Mouse (Mus musculus): ENCODE results near the gene Slc36a3.
A peak's percentile ranks its signal among the peaks of the same experiment; 100 is the strongest.
"Not testable (repeated sequence)": the region's sequence is repeated elsewhere in the genome, so short reads cannot be mapped to it uniquely, and the experiment has no call there.

Gene Slc36a3

DNA sequence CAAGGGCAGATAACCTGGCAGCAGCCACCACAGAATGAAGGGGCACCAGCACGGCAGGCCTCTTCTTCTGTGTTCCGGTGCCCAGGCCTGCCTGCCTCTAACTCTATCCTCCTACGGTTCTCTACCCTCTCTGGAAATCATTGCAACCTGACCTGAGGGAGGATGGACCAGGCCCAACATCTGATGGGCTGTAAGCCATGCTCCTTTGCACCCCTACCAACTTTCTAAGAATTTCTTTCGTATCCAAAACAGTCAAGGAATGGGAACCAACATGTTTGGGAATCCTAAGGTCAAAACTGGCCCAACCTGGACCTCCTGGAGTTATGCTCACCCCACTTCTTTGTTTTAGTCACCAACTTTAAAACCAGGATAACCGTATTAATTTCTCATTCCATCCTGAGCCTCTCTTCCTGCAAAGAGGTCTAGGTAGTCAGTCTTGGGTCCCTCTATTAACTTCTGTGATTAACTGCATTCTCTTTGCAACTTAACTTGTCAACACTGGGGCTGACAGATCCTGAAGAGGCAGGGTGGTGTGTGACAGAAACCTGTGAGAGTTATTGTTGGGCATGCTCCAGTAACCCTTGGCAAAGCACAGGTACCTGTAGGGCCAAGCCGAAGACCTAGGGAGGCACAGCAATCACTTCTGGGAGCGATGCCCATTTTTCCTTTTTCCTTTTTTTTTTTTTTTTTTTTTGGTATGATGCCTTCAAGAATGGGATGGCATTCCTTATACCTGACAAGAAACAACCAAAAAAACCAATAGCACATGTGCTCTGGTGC, 41.8 kb downstream of the Slc36a3 start:
- no peak for ATAC-seq (ENCODE audit: low TSS enrichment)

DNA sequence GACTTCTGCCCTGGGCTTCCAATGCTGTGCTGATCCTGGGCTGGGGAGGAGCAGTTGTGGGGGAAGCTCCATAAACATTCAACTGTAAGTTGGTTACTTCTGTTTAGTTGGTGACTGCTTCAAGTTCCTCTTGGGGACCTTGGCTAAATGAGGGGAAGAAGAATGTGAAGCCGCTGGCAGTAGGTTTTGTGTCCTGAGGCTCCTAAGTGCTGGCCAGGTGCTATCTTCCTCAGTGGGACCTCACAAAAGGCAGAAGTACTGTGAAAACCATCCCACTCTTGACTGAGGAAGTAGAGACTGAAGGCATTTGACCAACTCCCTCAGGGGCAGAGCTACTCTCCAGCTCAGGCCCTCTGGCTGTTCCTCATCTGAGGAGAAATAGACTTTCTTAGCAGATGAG, 44.9 kb downstream of the Slc36a3 start:
- no peak for ATAC-seq (ENCODE audit: low TSS enrichment)

DNA sequence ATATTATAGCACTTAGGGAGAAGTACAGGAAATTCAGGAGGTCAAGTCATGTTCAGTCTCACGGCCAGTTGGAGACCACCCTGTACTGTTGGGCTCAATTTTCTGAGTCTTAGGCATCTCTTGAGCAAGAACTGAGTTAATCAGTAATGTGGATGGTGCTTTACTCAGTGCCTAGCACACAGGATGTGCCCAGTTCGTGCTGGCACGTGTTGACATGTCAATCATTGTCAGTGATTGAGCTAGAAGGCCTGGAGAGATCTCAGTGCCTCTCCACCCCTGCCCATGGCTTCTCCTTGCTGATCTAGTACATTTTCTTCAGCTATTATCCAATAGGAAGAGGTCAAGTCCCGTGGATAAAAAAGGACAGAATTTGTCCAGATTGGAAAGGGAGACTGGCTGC, 46.1 kb downstream of the Slc36a3 start:
- ATAC-seq (ENCODE audit: low TSS enrichment) = no peak

DNA sequence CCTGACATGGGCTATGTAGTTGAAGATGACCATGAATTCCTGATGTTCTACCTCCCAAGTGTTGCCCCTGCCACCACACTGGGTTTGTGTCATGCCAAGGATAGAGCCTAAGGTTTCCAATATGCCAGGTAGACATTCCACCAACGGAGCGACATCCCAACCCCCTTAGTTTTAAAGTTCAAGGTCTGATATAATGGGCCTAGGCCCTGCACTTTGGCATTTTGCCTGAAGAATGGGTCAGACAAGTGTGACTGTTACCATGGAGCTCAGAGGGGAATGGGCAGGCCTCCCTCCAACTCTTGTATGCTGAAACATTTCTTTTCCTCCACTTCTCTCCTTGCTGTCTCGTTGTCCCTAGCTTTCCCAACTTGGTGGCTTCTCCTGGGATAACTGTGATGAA, 48.3 kb downstream of the Slc36a3 start:
- ATAC-seq (ENCODE audit: low TSS enrichment) = no peak

DNA sequence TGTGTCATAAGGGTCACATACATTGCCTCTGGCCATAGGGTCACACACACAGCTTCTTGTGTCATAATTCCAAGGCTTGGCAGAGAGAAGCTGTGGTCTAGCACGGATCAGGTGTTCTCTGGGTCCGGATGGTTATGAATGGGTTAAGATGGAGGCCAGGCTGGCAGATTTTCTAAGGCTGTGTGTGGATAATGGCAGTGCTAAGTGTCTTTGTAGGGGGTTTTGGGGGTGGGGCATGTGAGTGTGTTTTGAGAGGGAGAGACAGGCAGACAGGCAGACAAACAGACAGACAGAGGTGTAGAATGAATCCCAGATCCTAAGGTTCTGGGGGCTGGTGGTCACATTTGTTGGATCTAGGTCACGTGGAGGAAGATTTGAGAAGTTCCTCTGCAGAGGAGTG, 49.5 kb downstream of the Slc36a3 start:
- ATAC-seq (ENCODE audit: low TSS enrichment) = no peak

DNA sequence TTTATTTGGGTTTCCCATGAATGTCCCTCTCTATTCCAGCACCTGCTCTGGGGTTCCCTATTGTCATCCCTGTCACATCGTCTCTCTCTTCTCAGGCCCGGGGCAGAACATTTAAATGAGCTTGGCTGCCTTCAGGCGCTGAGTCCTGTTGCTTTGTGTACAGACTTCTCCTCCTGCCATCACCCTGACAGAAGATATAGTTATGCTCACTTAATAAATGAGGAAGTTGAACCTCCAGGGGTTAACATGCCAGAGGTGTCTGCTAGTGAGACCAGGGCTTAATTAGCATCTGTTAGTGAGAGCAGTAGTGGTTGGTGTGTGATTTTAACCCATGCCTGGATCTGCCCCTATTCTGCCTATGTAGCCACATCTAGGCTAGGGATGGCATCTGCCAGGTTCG, 51.6 kb downstream of the Slc36a3 start:
- ATAC-seq (ENCODE audit: low TSS enrichment) = no peak

DNA sequence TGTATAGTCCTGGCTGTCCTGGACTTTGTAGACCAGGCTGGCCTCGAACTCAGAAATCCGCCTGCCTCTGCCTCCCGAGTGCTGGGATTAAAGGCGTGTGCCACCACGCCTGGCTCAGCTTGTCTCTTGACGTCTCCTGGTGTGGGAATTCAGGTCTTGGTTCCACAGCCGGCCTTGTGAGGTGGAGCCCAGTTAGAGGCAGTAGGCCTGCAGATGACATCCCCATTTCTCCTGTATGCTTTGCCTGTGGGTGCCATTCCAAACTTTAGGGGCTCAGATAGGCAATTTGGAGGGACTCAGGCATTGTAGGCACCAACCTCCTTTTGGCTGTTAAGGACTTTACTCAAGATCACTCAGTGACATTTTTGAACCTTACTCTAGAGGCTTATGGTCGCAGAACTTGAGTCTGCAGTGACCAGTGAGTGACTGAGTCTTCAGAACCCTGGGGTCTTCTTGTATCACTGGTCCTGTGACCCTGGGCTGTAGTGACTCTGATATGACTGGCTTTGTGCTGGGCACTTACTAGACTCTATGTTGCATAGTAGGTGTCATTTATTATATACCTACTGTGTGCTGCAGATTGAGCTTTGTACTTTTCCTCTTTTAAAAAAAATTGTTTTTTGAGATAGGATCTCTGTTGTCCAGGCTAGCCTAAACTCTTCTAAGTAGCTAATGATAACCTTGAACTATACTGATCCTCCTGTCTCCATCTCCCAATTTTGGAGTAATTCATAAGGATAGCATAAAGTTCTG, 52.3 kb downstream of the Slc36a3 start:
- no peak for ATAC-seq (ENCODE audit: low TSS enrichment)

DNA sequence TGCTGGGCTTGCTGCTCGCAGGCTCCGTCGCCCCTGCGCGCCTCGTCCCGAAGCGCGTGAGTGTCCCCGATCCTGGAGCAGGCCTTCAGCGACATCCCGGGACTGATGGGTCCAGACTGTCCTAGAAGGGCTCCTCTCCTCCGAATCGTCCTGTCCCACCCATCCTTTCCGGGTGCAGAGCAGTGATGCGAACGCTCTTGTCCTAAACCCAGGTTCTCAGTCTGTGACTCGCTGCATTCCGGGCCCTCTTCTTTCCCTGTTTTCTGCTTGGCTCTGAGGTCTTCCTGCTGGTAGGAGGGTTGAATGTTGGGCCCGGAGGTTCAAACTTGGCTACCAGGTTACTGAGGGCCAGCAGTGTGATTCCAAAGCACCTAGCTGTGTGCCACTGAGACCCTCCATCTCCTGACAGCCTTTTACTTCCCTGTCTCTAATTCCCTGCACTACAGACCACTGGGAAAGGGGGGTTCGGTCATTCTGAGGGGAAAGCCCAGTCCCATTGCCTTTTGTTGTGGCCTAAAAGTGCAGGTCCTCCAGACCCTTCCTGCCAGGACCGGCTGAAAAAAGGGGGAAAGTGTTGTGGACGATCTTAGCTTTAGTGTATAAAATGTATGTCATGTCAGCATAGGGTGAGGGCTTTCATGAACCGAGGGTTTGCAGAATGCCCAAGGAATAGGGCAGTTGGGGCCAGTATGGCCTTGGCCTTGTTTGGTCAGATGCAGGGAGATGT, 53.2 kb downstream of the Slc36a3 start:
- ATAC-seq (ENCODE audit: low TSS enrichment) = peak; percentile 48; the same call in 1 of the 2 replicates

DNA sequence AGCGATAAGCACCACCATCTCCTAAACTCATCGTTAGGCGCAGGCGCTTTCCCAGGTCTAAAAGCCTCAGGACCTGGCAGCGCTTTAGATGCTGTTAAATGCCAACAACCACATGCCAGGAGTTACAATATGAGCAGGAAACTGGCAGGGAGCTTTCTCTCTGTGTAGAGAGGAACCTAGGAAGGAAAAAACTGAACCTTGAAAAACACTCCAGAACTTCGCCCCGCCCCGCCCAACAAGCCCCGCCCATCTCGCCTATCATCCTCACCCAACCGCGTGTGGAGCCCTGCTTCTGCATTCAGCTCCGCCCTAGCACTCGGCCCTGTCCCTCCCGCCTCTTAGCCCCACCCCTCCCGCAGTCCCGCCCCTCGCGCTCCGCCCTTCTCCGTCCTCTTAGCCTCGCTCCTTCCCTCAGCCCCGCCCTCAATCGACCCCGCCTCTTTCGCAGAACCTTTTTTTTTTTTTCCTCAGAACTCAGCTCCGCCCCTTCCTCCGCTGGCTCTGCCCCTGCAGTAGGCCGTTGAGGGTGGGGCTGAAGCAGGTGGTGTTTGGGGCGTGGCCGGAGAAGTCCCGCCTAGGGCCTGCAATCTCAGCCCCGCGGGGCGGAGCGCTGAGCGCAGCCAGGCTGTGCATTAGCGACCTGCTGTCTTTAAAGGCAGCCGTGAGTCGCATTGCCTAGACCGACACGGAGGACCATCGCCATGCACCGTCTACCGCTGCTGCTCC, 53.9 kb downstream of the Slc36a3 start, which contains the start of gene Gm2a:
TSS of gene Gm2a (plus strand) at position 653 of the 726 bp plus-strand sequence.
- ATAC-seq (ENCODE audit: low TSS enrichment) = peak; percentile 94

DNA sequence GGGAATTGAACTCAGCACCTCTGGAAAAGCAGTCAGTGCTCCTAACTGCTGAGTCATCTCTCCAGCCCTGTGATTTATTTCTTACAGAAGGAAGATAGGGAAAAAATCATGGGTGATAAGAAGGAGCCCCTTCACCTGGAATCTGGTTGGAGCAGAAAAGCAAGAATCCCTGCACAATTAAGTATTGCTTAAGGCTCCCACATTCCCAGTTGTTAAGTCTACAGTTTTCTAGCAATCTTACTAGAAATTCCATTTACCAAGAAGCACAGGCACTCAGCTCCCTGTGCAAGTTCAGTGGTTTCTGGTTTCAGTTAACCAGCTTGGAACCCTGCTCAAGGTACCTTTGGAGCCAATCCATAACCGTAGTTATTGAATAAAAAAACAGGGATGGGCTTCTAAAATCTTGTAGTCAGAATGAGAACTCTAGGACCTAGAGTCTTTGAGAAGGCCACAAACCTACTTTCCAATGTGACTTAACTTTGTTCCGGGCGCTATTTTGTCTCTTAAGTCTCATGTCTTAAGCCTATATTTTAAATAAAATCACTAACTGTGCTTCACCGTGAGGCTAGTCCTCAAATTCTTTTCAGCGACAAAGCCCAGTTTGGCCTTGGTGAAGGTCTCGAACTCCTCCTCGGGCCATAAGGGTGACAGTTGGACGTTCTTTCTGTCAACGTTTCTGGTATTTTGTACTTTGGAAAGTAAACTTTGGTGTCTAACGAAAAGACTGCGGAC, 54.6 kb downstream of the Slc36a3 start:
- ATAC-seq (ENCODE audit: low TSS enrichment) = no peak

DNA sequence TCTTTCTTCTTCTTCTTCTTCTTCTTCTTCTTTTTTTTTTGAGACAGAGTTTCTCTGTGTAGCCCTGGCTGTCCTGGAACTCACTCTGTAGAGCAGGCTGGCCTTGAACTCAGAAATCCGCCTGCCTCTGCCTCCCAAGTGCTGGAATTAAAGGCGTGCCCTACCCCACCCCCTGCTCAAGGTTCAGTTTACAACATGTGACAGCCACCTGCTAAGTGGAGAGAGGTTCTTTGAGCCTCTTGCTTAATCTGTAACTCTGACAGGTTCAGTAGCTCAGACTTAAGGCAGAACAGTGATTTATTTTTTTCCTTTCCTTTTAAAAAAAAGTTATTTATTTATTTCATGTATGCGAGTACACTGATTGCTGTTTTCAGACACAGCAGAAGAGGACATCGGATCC, 55.2 kb downstream of the Slc36a3 start:
- not testable (repeated sequence) for ATAC-seq (ENCODE audit: low TSS enrichment)

DNA sequence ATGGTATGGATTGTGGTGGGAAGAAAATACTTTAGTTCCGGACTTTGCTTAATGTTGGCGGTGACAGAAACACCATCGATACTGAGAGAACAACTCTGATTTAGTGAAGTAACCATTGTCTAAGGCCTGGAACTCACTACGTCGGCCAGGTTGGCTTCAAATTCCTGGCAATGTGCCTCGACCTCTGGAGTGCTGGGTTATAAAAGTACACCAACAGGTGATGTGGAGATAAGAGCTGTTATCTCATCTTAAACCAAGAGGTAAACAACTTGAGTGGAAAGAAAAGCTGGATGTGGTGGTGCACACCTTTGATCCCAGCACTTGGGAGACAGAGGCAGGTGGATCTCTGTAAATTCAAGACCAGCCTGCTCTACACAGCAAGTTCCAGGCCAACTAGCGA, 58.4 kb downstream of the Slc36a3 start:
- no peak for ATAC-seq (ENCODE audit: low TSS enrichment)

DNA sequence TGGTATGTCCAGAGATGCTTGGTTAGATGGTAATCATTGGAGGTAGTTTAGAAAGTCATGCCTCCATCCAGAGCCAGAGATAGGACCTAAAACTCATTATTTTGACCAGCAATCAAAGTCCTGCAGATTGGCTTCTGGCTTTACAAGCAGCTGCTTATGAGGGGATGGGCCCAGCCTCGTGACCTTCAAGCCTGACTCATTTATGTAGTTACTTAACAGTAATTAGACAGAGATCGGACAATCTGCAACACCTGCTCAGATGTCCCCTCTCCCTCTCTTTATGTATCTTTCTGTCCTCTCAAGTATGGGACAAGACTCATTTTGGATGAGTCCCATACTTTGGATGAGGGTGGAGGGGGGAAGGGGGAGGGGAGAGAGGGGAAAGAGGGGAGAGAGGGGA, 61.6 kb downstream of the Slc36a3 start:
- no peak for ATAC-seq (ENCODE audit: low TSS enrichment)

DNA sequence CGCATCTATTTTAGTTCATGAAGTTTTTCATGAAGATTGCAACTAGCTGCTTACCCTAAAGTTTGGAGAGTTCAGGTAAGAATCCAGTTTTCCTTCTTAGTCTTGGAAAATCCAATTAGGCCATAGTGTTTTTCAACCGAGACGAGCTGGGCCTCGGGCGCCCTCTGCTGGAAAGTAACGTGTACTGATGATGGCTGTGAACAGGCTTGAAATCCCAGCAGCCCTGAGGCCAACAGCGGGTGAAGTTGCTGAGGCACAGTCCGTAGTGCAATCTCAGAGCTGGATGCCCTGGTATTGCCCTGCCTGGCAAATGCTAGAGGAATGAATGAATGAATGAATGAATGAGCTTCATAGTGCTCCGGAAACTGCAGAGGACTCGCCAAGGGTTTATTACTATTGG, 64.5 kb downstream of the Slc36a3 start:
- ATAC-seq (ENCODE audit: low TSS enrichment) = peak; percentile 84

DNA sequence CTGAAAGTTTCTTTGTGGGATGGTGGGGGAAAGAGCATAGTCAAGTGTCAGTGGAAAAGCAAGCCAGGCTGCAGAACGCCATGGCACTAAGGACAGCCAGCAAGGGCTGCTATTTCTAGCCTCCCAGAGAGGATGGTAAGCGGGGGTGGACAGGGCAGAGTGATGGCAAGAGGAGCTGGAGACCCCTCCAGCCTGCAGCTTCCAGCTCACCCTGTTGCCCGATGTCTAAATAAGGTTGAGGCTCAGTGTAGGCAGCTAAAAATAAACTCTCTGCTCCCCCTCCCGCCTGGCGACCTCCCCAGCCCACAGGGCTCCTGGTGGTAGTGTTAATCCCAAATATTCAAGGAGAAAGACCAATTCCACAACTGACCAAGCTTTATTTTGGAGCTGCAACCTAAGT, 66.1 kb downstream of the Slc36a3 start:
- ATAC-seq (ENCODE audit: low TSS enrichment) = no peak

DNA sequence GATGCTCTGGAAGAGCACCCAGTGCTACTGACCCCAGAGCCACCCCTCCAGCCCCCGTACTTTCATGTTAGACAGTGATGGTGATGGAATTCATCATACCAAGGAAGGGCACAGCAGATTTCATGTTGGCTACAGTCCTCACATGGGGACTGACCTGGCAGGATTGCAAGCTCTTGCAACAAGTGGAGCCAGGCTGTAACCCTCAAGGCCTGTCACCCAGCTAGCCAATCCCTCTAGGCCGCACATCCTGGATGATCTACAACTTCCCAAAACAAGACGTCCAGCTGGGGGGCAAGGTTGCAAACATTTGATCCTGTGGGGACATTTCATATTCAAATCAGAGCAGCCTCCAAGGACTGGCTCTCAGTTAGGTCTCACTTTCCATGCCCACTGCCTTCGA, 66.9 kb downstream of the Slc36a3 start:
- ATAC-seq (ENCODE audit: low TSS enrichment) = no peak

DNA sequence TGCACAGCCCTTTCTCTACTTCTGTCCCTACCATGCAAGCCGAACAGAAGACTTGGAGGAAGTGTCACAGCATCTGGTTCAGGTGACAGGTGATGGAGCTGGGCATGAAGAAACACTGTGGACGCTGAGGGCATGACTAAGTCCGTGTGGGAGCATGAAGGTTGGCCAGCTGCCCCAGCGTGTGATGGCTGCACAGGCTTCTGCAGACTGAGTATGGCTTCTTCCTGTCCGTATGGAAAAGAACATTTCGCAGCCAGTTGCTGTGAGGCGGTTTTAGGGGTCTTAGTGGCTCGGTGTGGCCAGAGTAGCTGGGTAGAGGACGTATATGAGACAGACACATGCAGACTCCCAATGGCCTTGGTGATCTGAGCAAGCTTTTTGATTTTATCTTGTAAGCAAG, 70.3 kb downstream of the Slc36a3 start:
- no peak for ATAC-seq (ENCODE audit: low TSS enrichment)

DNA sequence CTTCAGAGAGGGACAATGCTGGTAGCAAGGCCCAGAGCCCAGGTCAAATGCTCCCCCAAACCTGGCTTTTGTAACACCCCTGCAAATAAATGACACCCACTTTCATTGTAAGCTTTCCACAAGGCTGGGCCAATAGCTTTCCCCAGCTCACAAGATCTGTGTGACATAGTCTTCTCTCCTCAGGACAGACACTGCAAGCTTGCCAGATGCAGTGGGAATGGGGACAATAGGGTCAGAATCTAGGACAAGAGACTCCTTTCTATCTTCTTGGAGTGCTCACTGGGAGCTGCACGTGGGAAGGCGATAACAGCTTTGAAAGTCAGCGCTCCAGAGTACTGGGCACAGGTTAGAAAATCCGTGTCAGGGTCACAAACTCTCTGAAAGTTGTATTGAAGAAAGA, 72.3 kb downstream of the Slc36a3 start:
- ATAC-seq (ENCODE audit: low TSS enrichment) = no peak

DNA sequence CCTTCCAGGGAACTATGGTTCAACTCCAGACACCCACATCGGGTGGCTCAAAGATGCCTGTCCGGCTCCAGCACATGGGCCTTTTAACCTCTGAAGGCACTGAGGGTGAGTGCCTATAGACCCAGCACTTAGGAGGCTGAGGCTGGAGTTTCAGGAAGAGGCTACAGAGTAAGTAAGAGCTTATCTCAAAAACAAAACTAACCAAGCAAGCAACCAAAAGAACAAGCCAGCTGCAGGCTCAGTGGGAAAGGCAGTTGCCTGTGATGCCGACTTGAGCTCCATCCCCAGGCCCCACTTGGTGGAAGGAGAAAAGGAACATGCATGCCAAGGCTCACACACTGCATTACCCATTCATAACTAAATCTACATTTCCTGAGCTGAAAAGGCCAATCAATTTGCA, 73.0 kb downstream of the Slc36a3 start:
- no peak for ATAC-seq (ENCODE audit: low TSS enrichment)

DNA sequence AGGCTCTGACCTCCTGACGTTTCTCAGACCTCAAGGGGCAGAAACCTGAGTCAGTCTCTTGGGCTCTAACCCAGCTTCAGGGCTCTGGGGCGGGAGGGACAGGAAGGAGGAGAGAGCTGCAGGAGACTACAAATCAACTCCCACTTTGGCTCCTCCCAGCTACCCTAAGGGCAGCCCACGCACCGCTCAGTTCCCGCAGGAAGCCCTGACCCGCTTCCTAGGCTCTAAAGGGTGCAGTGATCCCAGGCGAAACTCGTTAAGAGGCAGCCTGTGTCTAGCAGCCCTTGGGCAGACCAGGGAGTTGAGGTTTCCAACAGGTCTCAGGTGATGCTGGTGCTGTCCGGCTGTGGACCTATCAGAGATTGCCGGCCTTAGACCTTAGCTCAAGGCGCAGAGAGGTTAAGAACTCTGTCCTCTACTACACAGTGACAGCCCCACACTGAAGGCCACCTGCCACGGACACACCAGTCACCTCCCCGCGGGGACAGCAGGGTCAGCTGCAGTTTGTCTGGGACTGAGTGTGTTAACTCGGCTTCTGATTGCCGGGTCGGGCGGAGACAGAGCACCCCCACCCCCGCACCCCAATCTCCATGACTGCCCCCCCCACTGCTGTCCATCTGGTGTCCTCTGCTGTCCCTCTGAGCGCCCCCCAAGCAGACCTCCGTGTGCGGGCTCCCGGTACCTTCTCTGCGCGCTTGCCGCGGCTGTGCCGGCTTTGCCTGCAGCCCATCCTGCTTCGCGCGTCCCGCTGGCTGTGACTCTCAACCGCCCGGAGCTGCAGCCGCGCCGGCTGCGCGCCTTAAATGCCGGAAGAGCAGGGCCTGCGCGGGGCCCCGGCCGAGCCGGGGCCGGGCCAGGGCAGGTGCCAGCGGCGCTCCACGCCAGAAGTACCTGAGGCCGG, 73.9 kb downstream of the Slc36a3 start, which contains the start of gene Ccdc69:
TSS of gene Ccdc69 (minus strand) at position 801 of the 901 bp plus-strand sequence.
- peak; percentile 84 for ATAC-seq (ENCODE audit: low TSS enrichment)
